In the genomic region with DNA sequence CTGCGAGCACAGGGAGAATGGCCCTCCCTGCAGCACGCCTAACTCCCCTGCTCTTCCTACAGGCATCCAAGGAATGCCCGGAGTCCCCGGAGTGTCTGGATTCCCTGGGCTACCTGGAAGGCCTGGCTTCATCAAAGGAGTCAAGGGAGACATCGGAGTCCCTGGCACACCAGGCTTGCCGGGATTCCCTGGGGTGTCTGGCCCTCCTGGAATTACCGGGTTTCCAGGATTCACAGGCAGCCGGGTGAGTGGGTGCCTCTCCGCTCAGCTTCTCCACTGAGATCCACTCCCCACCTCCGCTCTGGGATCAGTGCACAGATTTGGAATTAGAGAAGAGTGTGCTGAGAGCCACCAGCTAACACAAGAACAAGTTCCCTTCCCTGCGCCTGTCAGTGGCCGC, we compare ENCODE assay signal across 23 mouse cellular contexts. TPM values are rescaled to one million over a fixed set of nuclear protein-coding genes. Genes with fewer than 3 reads are reported as not detected.
DNase-seq lines count a peak whose midpoint lies in the region; ATAC-seq lines count a peak whose summit lies in the region.
"Had no signal": no experiment of that assay in that cellular context is flagged by ENCODE, and none has a peak within 500 bp of the region (broad histone marks: within the 10 kb centered on the region; RNA-seq: fewer than 3 reads in every experiment).

No protein-coding gene starts in this region.

- H3K4me1 ChIP-seq in heart, embryonic 12.5 days (replicated peaks) = no peaks in the 10 kb centered on the region
- H3K4me1 ChIP-seq: embryonic facial prominence, embryonic 13.5 days; forebrain, embryonic 15.5 days; limb, embryonic 10.5 days; neural tube, embryonic 13.5 days had no signal

- H3K9me3 ChIP-seq in heart, embryonic 12.5 days (replicated peaks) = no peaks in the 10 kb centered on the region
- H3K9me3 ChIP-seq: embryonic facial prominence, embryonic 13.5 days; forebrain, embryonic 15.5 days; limb, embryonic 10.5 days; neural tube, embryonic 13.5 days had no signal

- no peaks in the 10 kb centered on the region for H3K27me3 ChIP-seq in heart, embryonic 12.5 days (replicated peaks)
- H3K27me3 ChIP-seq: embryonic facial prominence, embryonic 13.5 days; forebrain, embryonic 15.5 days had no signal

- no peak for ATAC-seq in heart, embryonic 12.5 days (ENCODE audit: insufficient number of reproducible peaks, low FRiP score)
- ATAC-seq: activated CD4-positive, CD25-positive, alpha-beta regulatory T cell, adult 4 months; forebrain, embryonic 15.5 days; hindbrain, embryonic 16.5 days; intestine, embryonic 16.5 days had no signal

- WGBS in heart, embryonic 12.5 days = 46% methylated on average over 12 of the region's 12 CpGs

- no peak overlapping the region for H3K4me2 ChIP-seq in heart, embryonic 12.5 days
- H3K4me2 ChIP-seq: embryonic facial prominence, embryonic 13.5 days; forebrain, embryonic 15.5 days; liver, embryonic 11.5 days; neural tube, embryonic 13.5 days had no signal

- intact Hi-C loops in left cerebral cortex, postnatal 36 days (cut with DNase I) = no loop called here

- DNase-seq in heart, adult 9 months (ENCODE audit: low spot score in 2 of 2) = no peak
- peak; percentile 54 to 65 for DNase-seq in right cerebral cortex, adult 2 months (ENCODE audit: low spot score in 2 of 2)
- DNase-seq in right cerebral cortex, postnatal 10 days (ENCODE audit: low spot score in 2 of 2) = no peak
- DNase-seq in left cerebral cortex, postnatal 36 days (ENCODE audit: low spot score in 2 of 2) = peak; percentile 58 to 76
- DNase-seq in thymus, postnatal 25 days = no peak
- DNase-seq in thymus, postnatal 0 days (ENCODE audit: low spot score) = no peak
- DNase-seq: adrenal gland, postnatal 10 days; cerebellum, adult 9-11 months; heart, adult 11 months; lung, adult 18-20 months; lung, postnatal 14 days; midbrain, embryonic 14.5 days; thymus, postnatal 36 days had no signal

- H3K36me3 ChIP-seq in heart, embryonic 12.5 days = peaks cover 97% of the 10 kb centered on the region
- H3K36me3 ChIP-seq: forebrain, embryonic 15.5 days; neural tube, embryonic 13.5 days had no signal

- H3K27ac ChIP-seq in heart, embryonic 12.5 days (ENCODE audit: poor library complexity, severe bottlenecking) = no peak overlapping the region
- H3K27ac ChIP-seq: embryonic facial prominence, embryonic 13.5 days; forebrain, embryonic 15.5 days; limb, embryonic 10.5 days; neural tube, embryonic 13.5 days; stomach, postnatal 0 days had no signal

- H3K4me3 ChIP-seq in heart, embryonic 12.5 days = no peak overlapping the region
- H3K4me3 ChIP-seq: embryonic facial prominence, embryonic 13.5 days; forebrain, embryonic 15.5 days; limb, embryonic 10.5 days; neural tube, embryonic 13.5 days had no signal

- peak overlapping the region; percentile 25; the same call in 1 of the 2 replicates for H3K9ac ChIP-seq in heart, embryonic 12.5 days
- H3K9ac ChIP-seq: embryonic facial prominence, embryonic 13.5 days; forebrain, embryonic 15.5 days; neural tube, embryonic 13.5 days had no signal

RNA-seq across cellular contexts. Expression of a gene that starts 40.6 kb away (rescaled TPM):
- 20.2 and 23.5 TPM in 2 replicates for polyA plus RNA-seq in heart, embryonic 12.5 days (2016; fragmentation: Nextera tagmentation; extraction: Ambion mirVana)
- under 1 TPM in 1 of 2 experiments, not detected in 1; 0.30 TPM for total RNA-seq in left cerebral cortex, postnatal 36 days (2021)
- 6.2 and 8.0 TPM in 2 replicates for polyA plus RNA-seq in thymus, postnatal 0 days (2015; fragmentation: Nextera tagmentation; extraction: Ambion mirVana)

RNA-seq across cellular contexts. Expression of a gene that starts 59.4 kb away (rescaled TPM):
- polyA plus RNA-seq in heart, embryonic 12.5 days (2016; fragmentation: Nextera tagmentation; extraction: Ambion mirVana) = 68.8 and 71.0 TPM in 2 replicates
- 10 to 100 TPM; 48.7 to 53.4 TPM for total RNA-seq in left cerebral cortex, postnatal 36 days (2021)
- 143 and 161 TPM in 2 replicates for polyA plus RNA-seq in thymus, postnatal 0 days (2015; fragmentation: Nextera tagmentation; extraction: Ambion mirVana)

Comparison
In these comparisons a context has a peak if more than half of its experiments do, and no peak if none do; other contexts are left out.
1. DNase-seq: peak in right cerebral cortex, adult 2 months (2 of 2) and left cerebral cortex, postnatal 36 days (2 of 2); none in heart, adult 9 months (0 of 2), right cerebral cortex, postnatal 10 days (0 of 2), thymus, postnatal 25 days (single experiment) and thymus, postnatal 0 days (single experiment).